Mouse (Mus musculus): Measurements from ENCODE around the gene Lsmem1.

DNA sequence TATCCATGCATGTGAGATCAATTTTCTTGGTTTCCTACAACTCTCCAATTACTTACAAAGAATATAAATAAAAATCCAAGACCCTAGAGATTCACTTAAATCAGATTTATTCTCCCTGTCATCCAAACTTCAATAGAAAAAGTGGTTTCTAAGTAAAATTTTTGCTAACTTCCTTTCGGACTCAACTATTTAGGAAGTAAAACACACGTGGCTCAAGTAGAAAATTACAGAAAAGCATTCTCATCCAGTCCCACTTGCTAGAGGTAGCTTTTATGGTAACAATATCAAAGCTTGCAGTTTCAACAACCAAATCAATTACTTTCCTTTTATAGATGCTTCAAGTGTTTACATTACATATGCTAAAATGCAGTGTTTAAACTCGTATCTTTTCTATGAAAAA lies 21.6 kb upstream of the Lsmem1 start:
- no peak for TF ChIP-seq CTCF (IDR thresholded peaks at IDR 0.05; ENCODE audit: low read depth)
- no peak for TF ChIP-seq EP300 (IDR thresholded peaks at IDR 0.05; ENCODE audit: low read depth)

All from heart, postnatal 0 days (tissue).